Mouse (Mus musculus): ENCODE results near the gene 4930562C15Rik.
"Not testable (repeated sequence)": the region's sequence is repeated elsewhere in the genome, so short reads cannot be mapped to it uniquely, and the experiment has no call there.

4930562C15Rik gene

DNA sequence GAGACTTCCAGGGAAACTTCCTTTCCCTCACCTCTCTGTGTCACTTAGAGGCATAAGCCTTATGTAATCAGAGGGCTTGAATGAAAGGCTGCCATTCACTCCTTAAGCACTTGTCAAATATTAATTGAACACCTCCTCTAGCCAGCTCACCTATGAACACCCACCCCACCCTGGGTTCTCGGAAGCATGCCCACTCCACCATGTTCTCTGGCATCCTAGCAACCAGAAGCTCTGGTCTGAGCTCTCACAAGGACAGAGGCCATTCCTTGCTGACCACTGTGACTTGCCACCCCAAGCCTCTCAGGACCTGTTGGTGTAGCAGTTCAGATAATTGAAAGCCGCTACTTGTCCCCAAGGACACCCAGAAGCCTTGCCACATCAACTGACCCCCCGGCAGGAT is at the start of gene 4930562C15Rik:
Gene 4930562C15Rik, plus strand, starts transcription at position 226 of the 400 bp plus-strand sequence.
- DNase-seq (ENCODE audit: low spot score in 2 of 2), result no peak

- DNase-seq (ENCODE audit: low spot score in 2 of 2), result no peak
Measured at GRCm38 (mm10) chr16:4785706-4786105, 49.5 kb upstream of the 4930562C15Rik start.

DNA sequence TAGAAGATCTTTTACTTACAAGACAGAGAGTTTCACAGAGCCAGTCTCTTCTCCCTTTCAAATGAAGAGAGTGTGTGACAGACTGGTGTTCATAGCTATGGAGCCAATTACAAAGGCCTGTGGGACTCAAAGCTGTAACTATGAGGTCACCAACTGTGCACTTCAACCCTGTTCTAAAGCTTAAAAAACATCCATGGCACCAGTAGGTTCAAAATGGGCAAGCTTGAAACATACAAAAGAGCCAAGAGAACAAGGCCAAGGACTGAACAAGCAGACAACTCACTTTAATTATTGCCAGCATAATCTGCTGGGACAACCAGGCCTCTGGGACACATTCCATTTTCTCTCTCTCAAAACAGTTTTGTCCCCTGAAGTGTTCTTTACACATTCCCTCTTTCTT is 47.0 kb upstream of the 4930562C15Rik start:
- no peak for DNase-seq (ENCODE audit: low spot score in 2 of 2)

DNA sequence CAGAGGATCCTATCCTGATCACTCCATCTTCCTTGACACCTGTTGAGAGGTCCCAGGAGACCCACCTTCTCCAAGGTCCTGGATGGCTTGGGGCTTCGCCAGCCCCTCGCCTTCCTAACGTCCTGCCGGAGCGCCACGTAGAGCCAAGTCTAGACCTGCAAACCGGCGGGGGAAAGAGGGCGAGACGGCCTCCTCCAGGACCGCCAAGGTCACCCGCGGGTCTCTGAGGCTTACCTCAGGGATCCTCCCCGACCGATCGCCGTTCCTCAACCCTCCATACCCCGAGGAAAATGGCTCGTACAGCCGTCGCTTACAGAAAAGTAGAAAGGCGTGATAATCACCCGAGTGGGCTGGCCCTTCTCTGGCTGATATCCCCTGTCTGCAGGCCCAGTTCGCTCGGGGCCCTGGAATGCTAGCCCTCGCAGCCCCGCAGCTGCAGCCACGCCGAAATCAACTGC is 45.9 kb upstream of the 4930562C15Rik start:
- no peak for DNase-seq (ENCODE audit: low spot score in 2 of 2)

GRCm38 (mm10) chr16:4789810-4790559 is 45.2 kb upstream of the 4930562C15Rik start, which contains the start of gene Cdip1:
Cdip1 (minus strand) TSS chr16:4790292.
- peak; percentile 92 to 93 for DNase-seq (ENCODE audit: low spot score in 2 of 2)

GRCm38 (mm10) chr16:4791332-4791731 is 43.9 kb upstream of the 4930562C15Rik start:
- no peak for DNase-seq (ENCODE audit: low spot score in 2 of 2)

- no peak for DNase-seq (ENCODE audit: low spot score in 2 of 2)
Measured at GRCm38 (mm10) chr16:4796631-4797030, 38.6 kb upstream of the 4930562C15Rik start.

DNA sequence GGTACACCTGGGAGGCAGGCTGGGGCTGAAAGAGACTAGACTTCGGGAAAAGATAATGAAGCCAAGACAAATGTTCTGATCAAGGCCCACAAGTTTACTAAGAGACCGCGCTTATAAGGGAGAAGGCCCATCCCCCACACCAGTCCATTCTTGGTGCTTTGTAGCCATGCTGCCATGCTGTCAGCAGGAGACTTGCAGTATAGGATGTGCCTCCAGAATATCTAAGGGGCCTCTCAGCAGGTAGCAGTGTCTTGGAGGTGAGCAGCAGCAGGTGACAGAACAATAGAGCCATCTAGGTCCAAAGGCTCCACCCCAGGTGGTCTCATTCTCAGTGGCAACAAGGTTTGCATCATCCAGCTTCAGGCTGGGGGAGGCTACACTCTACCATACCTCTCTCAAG is 16.9 kb upstream of the 4930562C15Rik start:
- no peak for DNase-seq (ENCODE audit: low spot score in 2 of 2)

DNA sequence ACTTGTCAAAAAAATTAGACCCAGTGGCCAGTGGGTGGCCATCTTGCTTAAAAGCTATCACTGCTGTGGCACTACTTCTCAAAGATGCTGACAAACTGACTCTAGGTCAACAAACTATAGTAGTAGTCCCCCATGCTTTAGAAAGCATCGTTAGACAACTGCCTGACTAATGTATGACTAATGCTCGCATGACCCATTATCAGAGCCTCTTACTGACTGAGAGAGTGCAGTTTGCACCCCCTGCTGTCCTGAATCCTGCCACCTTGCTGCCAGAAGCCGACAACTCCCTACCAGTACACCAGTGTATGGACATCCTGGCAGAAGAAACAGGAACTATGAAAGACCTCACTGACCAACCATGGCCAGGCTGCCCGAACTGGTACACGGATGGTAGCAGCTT is 10.8 kb upstream of the 4930562C15Rik start:
- DNase-seq (ENCODE audit: low spot score in 2 of 2), result not testable (repeated sequence)

DNA sequence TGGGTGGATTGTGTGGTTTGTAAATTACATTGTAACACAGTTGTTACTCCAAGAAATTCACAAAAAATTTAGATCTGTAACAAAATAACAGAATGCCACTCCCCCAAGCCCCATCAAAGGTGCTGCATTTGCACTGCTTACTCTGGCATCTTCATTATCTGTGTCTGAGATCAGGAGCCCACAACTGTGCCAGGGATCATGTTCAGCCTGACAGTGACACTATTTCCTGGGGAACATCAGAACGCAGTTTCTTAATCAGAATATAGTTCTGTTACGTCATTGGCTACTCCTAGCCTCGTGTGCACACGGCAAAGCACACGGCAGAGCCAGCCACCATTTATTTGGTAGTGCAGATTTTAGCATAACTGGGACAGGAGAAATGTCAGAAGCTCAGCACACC is 7.6 kb upstream of the 4930562C15Rik start:
- peak in 1 of 2 experiments; percentile 16 for DNase-seq (ENCODE audit: low spot score in 2 of 2)

- peak in 1 of 2 experiments; percentile 44 for DNase-seq (ENCODE audit: low spot score in 2 of 2)
Measured at GRCm38 (mm10) chr16:4829271-4829900, 5.8 kb upstream of the 4930562C15Rik start.

- DNase-seq (ENCODE audit: low spot score in 2 of 2), result no peak
Measured at GRCm38 (mm10) chr16:4831650-4832419, 3.4 kb upstream of the 4930562C15Rik start.

DNA sequence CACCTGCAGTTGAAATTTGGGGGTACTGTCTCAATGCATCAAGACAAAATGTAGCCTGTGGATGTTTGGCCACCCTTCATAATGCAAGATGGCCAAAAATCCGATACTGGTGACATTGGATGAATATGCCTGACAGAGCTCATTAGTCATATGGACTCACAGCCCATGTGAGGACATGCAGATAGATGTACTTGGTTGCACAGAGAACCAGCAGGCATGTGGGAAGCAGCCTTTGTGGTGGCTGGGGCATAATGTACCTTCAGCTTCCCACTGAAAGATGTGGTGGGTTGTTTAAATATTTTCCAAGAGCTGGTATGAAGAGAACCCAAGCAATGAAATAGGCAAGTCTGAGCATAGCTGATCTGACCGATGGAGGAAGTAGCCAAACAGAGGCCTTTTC is 1.4 kb upstream of the 4930562C15Rik start:
- DNase-seq (ENCODE audit: low spot score in 2 of 2), result no peak

GRCm38 (mm10) chr16:4837631-4838030 is 2.4 kb downstream of the 4930562C15Rik start:
- no peak for DNase-seq (ENCODE audit: low spot score in 2 of 2)

DNA sequence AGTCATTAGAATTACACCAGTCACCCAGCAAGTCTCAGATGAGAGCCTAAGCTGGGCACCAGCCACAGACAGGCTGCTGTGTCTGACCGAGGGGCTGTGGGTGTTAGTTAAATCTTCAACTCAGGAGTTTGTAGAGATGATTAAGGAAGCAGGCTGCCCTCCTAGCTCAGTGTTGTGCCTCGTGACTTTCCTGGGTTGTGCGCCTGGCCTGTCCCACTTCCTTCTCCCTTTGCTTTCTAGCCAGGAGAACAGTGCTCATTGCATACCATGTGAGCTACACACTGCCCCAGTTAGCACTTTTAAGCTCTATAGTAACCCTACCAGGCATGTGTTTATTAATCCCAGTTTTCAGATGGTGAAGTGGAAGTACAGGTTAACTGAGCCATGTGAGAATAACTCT is 4.3 kb downstream of the 4930562C15Rik start:
- DNase-seq (ENCODE audit: low spot score in 2 of 2), result no peak

DNA sequence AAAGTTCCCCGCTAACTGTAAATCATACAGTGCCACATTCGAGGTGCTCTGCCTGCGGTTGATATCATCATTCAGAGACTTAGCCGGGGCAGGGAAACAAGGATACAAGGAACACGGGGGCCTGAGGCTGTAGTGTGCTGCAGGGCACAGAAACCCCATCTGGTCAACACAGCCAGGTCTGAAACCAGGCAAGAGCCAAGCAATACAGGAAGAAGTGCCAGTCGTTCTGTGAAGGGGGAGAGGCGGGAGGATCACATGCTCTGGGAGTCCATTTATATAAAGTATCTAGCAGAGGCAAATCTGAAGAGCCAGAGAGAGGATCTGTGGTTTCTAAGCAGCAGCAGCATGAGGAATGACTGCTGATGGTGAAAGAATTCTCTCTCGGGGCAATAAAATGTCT is 5.0 kb downstream of the 4930562C15Rik start:
- DNase-seq (ENCODE audit: low spot score in 2 of 2), result no peak

GRCm38 (mm10) chr16:4847041-4847440 is 11.8 kb downstream of the 4930562C15Rik start:
- DNase-seq (ENCODE audit: low spot score in 2 of 2), result no peak

- no peak for DNase-seq (ENCODE audit: low spot score in 2 of 2)
Measured at GRCm38 (mm10) chr16:4848090-4848489, 12.9 kb downstream of the 4930562C15Rik start.

DNA sequence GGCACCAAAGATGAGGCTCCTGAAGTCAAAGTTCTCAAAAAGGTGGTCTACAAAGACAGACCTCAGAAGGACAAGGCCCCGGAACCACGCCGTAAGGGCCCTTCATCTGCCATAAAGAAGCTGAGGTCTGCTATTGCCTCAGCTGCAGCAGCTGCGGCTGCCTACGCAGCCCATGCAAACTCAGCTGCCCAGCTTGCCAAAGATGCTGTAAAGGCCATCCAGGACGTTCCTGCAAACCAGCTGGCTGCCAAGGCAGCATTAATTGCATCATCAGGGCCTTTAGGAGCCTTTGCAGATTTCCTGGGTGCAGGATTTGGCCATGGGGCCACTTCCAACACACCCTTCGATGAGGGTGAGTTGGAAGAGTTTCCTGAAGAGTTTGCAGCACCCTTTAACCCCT is 15.1 kb downstream of the 4930562C15Rik start:
- DNase-seq (ENCODE audit: low spot score in 2 of 2), result no peak

GRCm38 (mm10) chr16:4850938-4851628 is 15.9 kb downstream of the 4930562C15Rik start:
- DNase-seq (ENCODE audit: low spot score in 2 of 2), result no peak

GRCm38 (mm10) chr16:4855046-4855650 is 19.9 kb downstream of the 4930562C15Rik start:
- DNase-seq (ENCODE audit: low spot score in 2 of 2), result no peak
